Mouse (Mus musculus): Measurements from ENCODE around the gene Ankmy1. TPM values are rescaled to one million over a fixed set of nuclear protein-coding genes. Genes with fewer than 3 reads are reported as not detected.
A peak's percentile ranks its signal among the peaks of the same experiment; 100 is the strongest.

Gene Ankmy1
- polyA plus RNA-seq, 1 experiment from 2014 or later, result 2.1 TPM

- DNase-seq (ENCODE audit: low spot score), result no peak
Observed at GRCm38 (mm10) chr1:92875360-92876111, 27.2 kb downstream of the Ankmy1 start.

GRCm38 (mm10) chr1:92874011-92874410, 28.7 kb downstream of the Ankmy1 start:
- DNase-seq (ENCODE audit: low spot score), result no peak

- DNase-seq (ENCODE audit: low spot score), result no peak
Observed at GRCm38 (mm10) chr1:92872666-92873065, 30.0 kb downstream of the Ankmy1 start.

GRCm38 (mm10) chr1:92869985-92870384, 32.7 kb downstream of the Ankmy1 start:
- no peak for DNase-seq (ENCODE audit: low spot score)

GRCm38 (mm10) chr1:92866170-92866569, 36.5 kb downstream of the Ankmy1 start:
- DNase-seq (ENCODE audit: low spot score), result no peak

GRCm38 (mm10) chr1:92863268-92863667, 39.4 kb downstream of the Ankmy1 start:
- DNase-seq (ENCODE audit: low spot score), result no peak

GRCm38 (mm10) chr1:92861503-92861902, 41.2 kb downstream of the Ankmy1 start:
- DNase-seq (ENCODE audit: low spot score), result no peak

GRCm38 (mm10) chr1:92852450-92852849, 50.3 kb downstream of the Ankmy1 start:
- DNase-seq (ENCODE audit: low spot score), result no peak

- no peak for DNase-seq (ENCODE audit: low spot score)
Observed at GRCm38 (mm10) chr1:92849938-92850574, 52.6 kb downstream of the Ankmy1 start.

- DNase-seq (ENCODE audit: low spot score), result no peak
Observed at GRCm38 (mm10) chr1:92849491-92849890, 53.2 kb downstream of the Ankmy1 start.

- no peak for DNase-seq (ENCODE audit: low spot score)
Observed at GRCm38 (mm10) chr1:92847873-92848839, 54.5 kb downstream of the Ankmy1 start.

- no peak for DNase-seq (ENCODE audit: low spot score)
Observed at GRCm38 (mm10) chr1:92845889-92846288, 56.8 kb downstream of the Ankmy1 start.

GRCm38 (mm10) chr1:92841427-92841826, 61.3 kb downstream of the Ankmy1 start:
- DNase-seq (ENCODE audit: low spot score), result no peak

- no peak for DNase-seq (ENCODE audit: low spot score)
Observed at GRCm38 (mm10) chr1:92840231-92840890, 62.3 kb downstream of the Ankmy1 start.

GRCm38 (mm10) chr1:92839211-92839610, 63.5 kb downstream of the Ankmy1 start:
- DNase-seq (ENCODE audit: low spot score), result no peak

- DNase-seq (ENCODE audit: low spot score), result no peak
Observed at GRCm38 (mm10) chr1:92837931-92838833, 64.5 kb downstream of the Ankmy1 start.

- DNase-seq (ENCODE audit: low spot score), result peak; percentile 60
Observed at GRCm38 (mm10) chr1:92833987-92834706, 68.6 kb downstream of the Ankmy1 start.

GRCm38 (mm10) chr1:92832011-92833010, 70.4 kb downstream of the Ankmy1 start:
- DNase-seq (ENCODE audit: low spot score), result peak; percentile 29
